Mouse (Mus musculus): ENCODE measurements around the gene Prn.

Prn gene

GRCm38 (mm10) chr2:132001696-132002334 is 92.1 kb downstream of the Prn start:
- no peak for DNase-seq

DNA sequence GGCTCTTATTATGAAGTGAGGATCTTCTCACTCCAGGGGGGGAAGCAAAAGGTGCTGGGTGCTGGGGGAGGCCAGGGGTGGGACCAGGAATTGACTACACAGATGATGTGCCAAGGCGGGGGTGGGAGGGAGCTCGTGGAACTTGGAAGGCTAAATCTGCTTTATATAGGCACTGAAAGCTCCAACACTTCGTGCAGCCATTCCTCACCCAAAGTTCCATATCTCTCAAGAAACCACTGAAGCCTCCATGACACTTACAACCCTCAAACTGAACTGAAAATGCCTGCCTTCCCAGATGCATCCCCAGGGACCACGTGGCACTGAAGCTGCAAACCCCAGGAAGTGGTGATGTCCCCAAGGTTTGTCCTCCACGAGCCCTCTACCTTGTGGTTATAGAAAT is 94.2 kb downstream of the Prn start:
- no peak for DNase-seq

- no peak for DNase-seq
Observed at GRCm38 (mm10) chr2:132004495-132005136, 94.9 kb downstream of the Prn start.

- DNase-seq, result no peak
Observed at GRCm38 (mm10) chr2:132005445-132005844, 95.7 kb downstream of the Prn start.
